ENCODE assay signal across 8 mouse cellular contexts in genomic region chr1:189007980-189008324, GRCm38 (mm10). TPM values are rescaled to one million over a fixed set of nuclear protein-coding genes. Genes with fewer than 3 reads are reported as not detected.
DNase-seq lines count a peak whose midpoint lies in the region; ATAC-seq and TF ChIP-seq lines count a peak whose summit lies in the region.

No protein-coding gene starts in this region.

- 51% methylated on average over 7 of the region's 7 CpGs for WGBS in forebrain, embryonic 16.5 days
- WGBS in liver, embryonic 15.5 days (ENCODE audit: insufficient replicate concordance): 37% methylated on average over 7 of the region's 7 CpGs

- dilution Hi-C loops in CH12.LX (cut with MboI; ENCODE audit: extremely low pct_ligation_motif_present, extremely low pct_unique_long_range_greater_than_20kb, low sequenced_read_pairs): no loop called here

- no peak for DNase-seq in gastrocnemius, adult 2 months
- DNase-seq in gastrocnemius, postnatal 25 days: no peak
- DNase-seq in CH12.LX (ENCODE audit: extremely low read depth): no peak
- DNase-seq in left cerebral cortex, adult 18-20 months (ENCODE audit: low spot score in 2 of 2): no peak
- DNase-seq in adrenal gland, adult (ENCODE audit: inconsistent age in 2 of 2, low spot score in 1 of 2): no peak
- DNase-seq in layer of hippocampus, adult 9-10 months (ENCODE audit: low spot score): no peak

- H3K27me3 ChIP-seq in CH12.LX (replicated peaks): no peaks in the 10 kb centered on the region
- H3K27me3 ChIP-seq in forebrain, embryonic 16.5 days (replicated peaks; ENCODE audit: control insufficient read depth, insufficient read depth, low read length): no peaks in the 10 kb centered on the region; the same call in 1 of the 2 replicates
- peaks cover 17% of the 10 kb centered on the region for H3K27me3 ChIP-seq in liver, embryonic 15.5 days

- TF ChIP-seq RAD21 in CH12.LX (IDR thresholded peaks at IDR 0.05; ENCODE audit: low read depth, low read length): no peak

- intact Hi-C loops in gastrocnemius, adult 2 months (cut with DNase I): no loop called here

- peak; percentile 68 for ATAC-seq in forebrain, embryonic 16.5 days
- peak; percentile 13 for ATAC-seq in liver, embryonic 15.5 days (ENCODE audit: insufficient read depth)

- peak overlapping the region; percentile 80 for H3K4me3 ChIP-seq in gastrocnemius, adult 2 months
- peak overlapping the region in 2 of 3 experiments; percentile 44 to 93 for H3K4me3 ChIP-seq in CH12.LX (replicated peaks in 1 of 3; ENCODE audit: low read depth in 2 of 3, low read length in 2 of 3, poor library complexity in 1 of 3)
- peak overlapping the region; percentile 99 for H3K4me3 ChIP-seq in forebrain, embryonic 16.5 days (replicated peaks; ENCODE audit: low read length)
- peak overlapping the region; percentile 93 for H3K4me3 ChIP-seq in liver, embryonic 15.5 days (replicated peaks)

- peak overlapping the region; percentile 91 for H3K27ac ChIP-seq in gastrocnemius, adult 2 months
- no peak overlapping the region for H3K27ac ChIP-seq in CH12.LX (ENCODE audit: insufficient read depth, low read depth)
- no peak overlapping the region for H3K27ac ChIP-seq in forebrain, embryonic 16.5 days (ENCODE audit: low read length)
- H3K27ac ChIP-seq in liver, embryonic 15.5 days (replicated peaks): no peak overlapping the region

- TF ChIP-seq EP300 in CH12.LX (IDR thresholded peaks at IDR 0.05; ENCODE audit: low read length): no peak

- H3K9ac ChIP-seq in CH12.LX (ENCODE audit: insufficient read depth, low read depth): no peak overlapping the region
- no peak overlapping the region for H3K9ac ChIP-seq in forebrain, embryonic 16.5 days (replicated peaks; ENCODE audit: low read depth, low read length)
- H3K9ac ChIP-seq in liver, embryonic 15.5 days: peak overlapping the region; percentile 87; the same call in 1 of the 2 replicates

- TF ChIP-seq POLR2A in CH12.LX (IDR thresholded peaks at IDR 0.05; ENCODE audit: low read depth, low read length): no peak

- in situ Hi-C loops in CH12.LX (cut with MboI; ENCODE audit: low pct_ligation_motif_present, low pct_unique_long_range_greater_than_20kb, low sequenced_read_pairs): no loop called here

- peak overlapping the region; percentile 37; the same call in 1 of the 2 replicates for H3K4me2 ChIP-seq in CH12.LX (ENCODE audit: insufficient read depth, low read depth, poor library complexity, severe bottlenecking)
- H3K4me2 ChIP-seq in forebrain, embryonic 16.5 days (ENCODE audit: low read length): peak overlapping the region; percentile 33
- H3K4me2 ChIP-seq in liver, embryonic 15.5 days: peak overlapping the region; percentile 87

- no peak for TF ChIP-seq CTCF in gastrocnemius, adult 2 months (IDR thresholded peaks at IDR 0.05)
- no peak for TF ChIP-seq CTCF in CH12.LX (conservative IDR thresholded peaks at IDR 0.05 in 1 of 2, IDR thresholded peaks at IDR 0.05 in 1 of 2; ENCODE audit: low read depth in 2 of 2, low read length in 2 of 2)

- H3K36me3 ChIP-seq in CH12.LX (replicated peaks in 1 of 2; ENCODE audit: control insufficient read depth in 1 of 2, insufficient read depth in 1 of 2, low read length in 1 of 2): peaks cover 6 to 19% of the 10 kb centered on the region in 2 experiments
- H3K36me3 ChIP-seq in forebrain, embryonic 16.5 days (ENCODE audit: control insufficient read depth, insufficient read depth): no peaks in the 10 kb centered on the region
- peaks cover 8% of the 10 kb centered on the region for H3K36me3 ChIP-seq in liver, embryonic 15.5 days (replicated peaks)

- H3K79me2 ChIP-seq in CH12.LX (replicated peaks; ENCODE audit: control insufficient read depth, extremely low read depth, insufficient read depth, poor library complexity, severe bottlenecking): peaks cover 10% of the 10 kb centered on the region; the same call in 1 of the 2 replicates

- H3K4me1 ChIP-seq in CH12.LX (ENCODE audit: control insufficient read depth in 1 of 2, insufficient read depth in 2 of 2): peaks cover 9 to 38% of the 10 kb centered on the region in 2 experiments
- H3K4me1 ChIP-seq in forebrain, embryonic 16.5 days (replicated peaks; ENCODE audit: control insufficient read depth, insufficient read depth, low read length): peaks cover 24% of the 10 kb centered on the region
- H3K4me1 ChIP-seq in liver, embryonic 15.5 days (replicated peaks): peaks cover 31% of the 10 kb centered on the region

- no peaks in the 10 kb centered on the region for H3K9me3 ChIP-seq in CH12.LX (replicated peaks; ENCODE audit: low read length)
- no peaks in the 10 kb centered on the region for H3K9me3 ChIP-seq in forebrain, embryonic 16.5 days (ENCODE audit: control insufficient read depth, low read length)
- H3K9me3 ChIP-seq in liver, embryonic 15.5 days (replicated peaks): no peaks in the 10 kb centered on the region

TF ChIP-seq in CH12.LX, 34 proteins besides CTCF, POLR2A, EP300 and RAD21:
- no peak for TF ChIP-seq MYC (IDR thresholded peaks at IDR 0.05; ENCODE audit: low read depth, low read length)
- no peak for TF ChIP-seq MEF2A (IDR thresholded peaks at IDR 0.05; ENCODE audit: borderline replicate concordance, low read depth, low read length)
- TF ChIP-seq JUND (conservative IDR thresholded peaks at IDR 0.05; ENCODE audit: low read depth, low read length): no peak
- TF ChIP-seq MAZ (IDR thresholded peaks at IDR 0.05; ENCODE audit: low read depth, low read length): 0 out of 2 replicates have a peak, but pooled peaks have one; percentile 2
- TF ChIP-seq NRF1 (IDR thresholded peaks at IDR 0.05; ENCODE audit: low read depth, low read length): no peak
- TF ChIP-seq BHLHE40 (IDR thresholded peaks at IDR 0.05; ENCODE audit: low read depth, low read length): no peak
- TF ChIP-seq ELF1 (IDR thresholded peaks at IDR 0.05; ENCODE audit: low read depth, low read length): no peak
- no peak for TF ChIP-seq ZNF384 (IDR thresholded peaks at IDR 0.05; ENCODE audit: low read depth, low read length)

RNA-seq across cellular contexts. Expression of gene Kctd3, which starts 0.3 kb away (rescaled TPM):
- 10 to 100 TPM; 12.3 to 19.9 TPM for total RNA-seq in gastrocnemius, adult 2 months (2021)
- 10 to 100 TPM; 22.8 to 23.6 TPM for total RNA-seq in gastrocnemius, postnatal 25 days (2021)
- total RNA-seq in CH12.LX (2012; rRNA removed) (16.5 and 18.0 TPM in 2 replicates), CH12.LX (2014; rRNA removed) (8.4 and 8.9 TPM in 2 replicates)
- polyA plus RNA-seq in CH12.LX (2012; ENCODE audit: insufficient read length, low read depth): 15.4 and 20.5 TPM in 2 replicates
- polyA plus RNA-seq in forebrain, embryonic 16.5 days (2015; fragmentation: Nextera tagmentation; extraction: Ambion mirVana): 43.9 and 46.7 TPM in 2 replicates
- 9.4 and 11.7 TPM in 2 replicates for polyA plus RNA-seq in liver, embryonic 15.5 days (2015; fragmentation: Nextera tagmentation; extraction: Ambion mirVana)
- total RNA-seq in left cerebral cortex, adult 18-20 months (2021): 10 to 100 TPM; 75.5 to 79.8 TPM

Comparison
In these comparisons a context has a peak if more than half of its experiments do, and no peak if none do; other contexts are left out.
1. H3K4me2 ChIP-seq: peak in every context shown above with its lines; median percentile 87 in liver, embryonic 15.5 days; 37 in CH12.LX; 33 in forebrain, embryonic 16.5 days.